In the genomic region with DNA sequence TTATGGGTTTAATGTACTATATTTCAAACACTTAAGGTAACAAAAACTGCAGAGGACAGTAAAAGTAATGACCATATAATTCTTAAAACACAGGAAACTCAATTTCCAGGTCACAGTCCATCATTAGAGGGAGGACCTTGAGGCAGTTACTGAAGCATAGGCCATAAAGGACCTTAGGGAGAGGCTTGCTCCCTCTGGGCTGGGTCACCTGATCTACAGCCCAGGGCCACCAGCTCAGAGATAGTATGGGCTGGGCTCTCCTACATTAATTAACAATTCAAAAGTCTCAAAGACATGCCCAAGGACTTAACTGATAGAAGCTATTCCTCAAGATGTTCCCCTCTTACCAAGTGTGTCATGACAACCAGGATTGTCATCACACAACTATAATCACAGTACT, we compare ENCODE assay signal across 24 mouse cellular contexts. TPM values are rescaled to one million over a fixed set of nuclear protein-coding genes. Genes with fewer than 3 reads are reported as not detected.
A peak's percentile ranks its signal among the peaks of the same experiment; 100 is the strongest.
DNase-seq lines count a peak whose midpoint lies in the region; ATAC-seq and TF ChIP-seq lines count a peak whose summit lies in the region.
"Had no signal": no experiment of that assay in that cellular context is flagged by ENCODE, and none has a peak within 500 bp of the region (broad histone marks: within the 10 kb centered on the region; RNA-seq: fewer than 3 reads in every experiment).

No protein-coding gene starts in this region.

- H3K4me3 ChIP-seq in G1E (ENCODE audit: low read depth, low read length) = no peak overlapping the region
- H3K4me3 ChIP-seq in intestine, embryonic 15.5 days (replicated peaks) = no peak overlapping the region
- no peak overlapping the region for H3K4me3 ChIP-seq in intestine, postnatal 0 days (ENCODE audit: low read depth, low read length)
- H3K4me3 ChIP-seq in layer of hippocampus, adult 2 months = no peak overlapping the region
- no peak overlapping the region for H3K4me3 ChIP-seq in gastrocnemius, adult 2 months
- H3K4me3 ChIP-seq: embryonic facial prominence, embryonic 13.5 days; embryonic facial prominence, embryonic 15.5 days; erythroblast, embryonic 14.5 days; forebrain, embryonic 10.5 days; forebrain, embryonic 12.5 days had no signal

- H3K9ac ChIP-seq in intestine, embryonic 15.5 days = no peak overlapping the region
- no peak overlapping the region for H3K9ac ChIP-seq in intestine, postnatal 0 days (ENCODE audit: low read depth, low read length)
- H3K9ac ChIP-seq: embryonic facial prominence, embryonic 13.5 days; embryonic facial prominence, embryonic 15.5 days; forebrain, embryonic 12.5 days had no signal

- ATAC-seq in G1E (ENCODE audit: extremely low read depth, insufficient number of reproducible peaks, low FRiP score, poor library complexity, severe bottlenecking) = peak; percentile 34; the same call in 1 of the 2 replicates
- ATAC-seq in intestine, embryonic 15.5 days = peak; percentile 94
- peak; percentile 94 for ATAC-seq in intestine, postnatal 0 days
- ATAC-seq: forebrain, embryonic 14.5 days; forebrain, embryonic 16.5 days had no signal

- 0 out of 2 replicates have a peak, but pooled peaks cover 4% of the 10 kb centered on the region for H3K4me1 ChIP-seq in G1E (ENCODE audit: insufficient read depth, low read depth, low read length)
- H3K4me1 ChIP-seq in intestine, embryonic 15.5 days (replicated peaks) = no peaks in the 10 kb centered on the region
- no peaks in the 10 kb centered on the region for H3K4me1 ChIP-seq in intestine, postnatal 0 days (replicated peaks; ENCODE audit: control insufficient read depth, insufficient read depth, low read length)
- H3K4me1 ChIP-seq: embryonic facial prominence, embryonic 13.5 days; embryonic facial prominence, embryonic 15.5 days; forebrain, embryonic 10.5 days; forebrain, embryonic 12.5 days had no signal

- H3K27me3 ChIP-seq in G1E (ENCODE audit: insufficient read depth, low read length) = no peaks in the 10 kb centered on the region
- H3K27me3 ChIP-seq in intestine, embryonic 15.5 days (replicated peaks) = no peaks in the 10 kb centered on the region
- H3K27me3 ChIP-seq in intestine, postnatal 0 days (replicated peaks; ENCODE audit: control insufficient read depth, insufficient read depth, low read length) = no peaks in the 10 kb centered on the region
- H3K27me3 ChIP-seq: embryonic facial prominence, embryonic 13.5 days; embryonic facial prominence, embryonic 15.5 days; forebrain, embryonic 12.5 days had no signal

- H3K4me2 ChIP-seq in intestine, embryonic 15.5 days (replicated peaks) = no peak overlapping the region
- H3K4me2 ChIP-seq in intestine, postnatal 0 days (replicated peaks; ENCODE audit: low read depth) = no peak overlapping the region
- H3K4me2 ChIP-seq: embryonic facial prominence, embryonic 13.5 days; embryonic facial prominence, embryonic 15.5 days; forebrain, embryonic 12.5 days had no signal

- DNase-seq in ES-CJ7 (ENCODE audit: low read depth, low spot score) = peak; percentile 9
- no peak for DNase-seq in G1E (ENCODE audit: low spot score)
- DNase-seq in adipocyte (ENCODE audit: low spot score) = no peak
- no peak for DNase-seq in layer of hippocampus, adult 2 months (ENCODE audit: low spot score in 2 of 2)
- DNase-seq in adrenal gland, postnatal 10 days = no peak
- DNase-seq in gastrocnemius, adult 2 months = no peak
- DNase-seq: adrenal gland, adult 2 months; adrenal gland, postnatal 25 days; cerebellum, adult 11 months; cerebellum, adult 18-20 months; cerebellum, adult 8-10 months; cerebellum, adult 9-11 months; cerebellum, postnatal 14 days; cerebellum, postnatal 36 days; embryo, embryonic 11 days had no signal

- intact Hi-C loops in gastrocnemius, adult 2 months (cut with DNase I) = no loop called here

- peaks cover 64% of the 10 kb centered on the region for H3K36me3 ChIP-seq in G1E (replicated peaks)
- no peaks in the 10 kb centered on the region for H3K36me3 ChIP-seq in intestine, embryonic 15.5 days
- peaks cover 5% of the 10 kb centered on the region; the same call in 1 of the 2 replicates for H3K36me3 ChIP-seq in intestine, postnatal 0 days (ENCODE audit: control insufficient read depth, insufficient read depth)

- no peak overlapping the region for H3K27ac ChIP-seq in intestine, embryonic 15.5 days
- H3K27ac ChIP-seq in intestine, postnatal 0 days (ENCODE audit: low read depth, low read length) = no peak overlapping the region
- no peak overlapping the region for H3K27ac ChIP-seq in layer of hippocampus, adult 2 months
- no peak overlapping the region for H3K27ac ChIP-seq in gastrocnemius, adult 2 months
- H3K27ac ChIP-seq: embryonic facial prominence, embryonic 13.5 days; embryonic facial prominence, embryonic 15.5 days; forebrain, embryonic 10.5 days; forebrain, embryonic 12.5 days had no signal

- TF ChIP-seq CTCF in G1E (IDR thresholded peaks at IDR 0.05; ENCODE audit: low read depth, low read length) = no peak
- no peak for TF ChIP-seq CTCF in intestine, postnatal 0 days (IDR thresholded peaks at IDR 0.05; ENCODE audit: low read depth)
- TF ChIP-seq CTCF in layer of hippocampus, adult 2 months (conservative IDR thresholded peaks at IDR 0.05) = no peak
- no peak for TF ChIP-seq CTCF in gastrocnemius, adult 2 months (IDR thresholded peaks at IDR 0.05)

- H3K9me3 ChIP-seq in G1E (replicated peaks) = no peaks in the 10 kb centered on the region
- no peaks in the 10 kb centered on the region for H3K9me3 ChIP-seq in intestine, embryonic 15.5 days
- H3K9me3 ChIP-seq in intestine, postnatal 0 days (ENCODE audit: control insufficient read depth) = no peaks in the 10 kb centered on the region
- H3K9me3 ChIP-seq: embryonic facial prominence, embryonic 13.5 days; embryonic facial prominence, embryonic 15.5 days; forebrain, embryonic 10.5 days; forebrain, embryonic 12.5 days had no signal

RNA-seq across cellular contexts. Expression of a gene that starts 29.8 kb away (rescaled TPM):
- total RNA-seq in G1E (2014; fragmentation: Nextera tagmentation) (16.0 and 21.0 TPM in 2 replicates), G1E (2017) (44.4 and 50.8 TPM in 2 replicates)
- 1.6 and 1.8 TPM in 2 replicates for polyA plus RNA-seq in G1E (2012)
- 19.0 and 20.6 TPM in 2 replicates for polyA plus RNA-seq in intestine, embryonic 15.5 days (2015; fragmentation: Nextera tagmentation; extraction: Ambion mirVana)
- 9.4 and 10.5 TPM in 2 replicates for polyA plus RNA-seq in intestine, postnatal 0 days (2015; fragmentation: Nextera tagmentation; extraction: Ambion mirVana)
- 10 to 100 TPM; 28.3 to 30.3 TPM for total RNA-seq in layer of hippocampus, adult 2 months (2021)
- total RNA-seq in adrenal gland, postnatal 10 days (2021) = 10 to 100 TPM in 1 of 2 experiments, 1 to 10 TPM in 1; 9.5 to 11.1 TPM
- 1 to 10 TPM; 5.2 to 6.7 TPM for total RNA-seq in gastrocnemius, adult 2 months (2021)

Comparison
In these comparisons a context has a peak if more than half of its experiments do, and no peak if none do; other contexts are left out.
1. ATAC-seq: peak in every context shown above with its lines; median percentile 94 in intestine, embryonic 15.5 days; 94 in intestine, postnatal 0 days; 34 in G1E.